9 mouse cellular contexts compared by ENCODE assay signal in genomic region chr4:146474716-146475676, GRCm38 (mm10). TPM values are rescaled to one million over a fixed set of nuclear protein-coding genes. Genes with fewer than 3 reads are reported as not detected.
A peak's percentile ranks its signal among the peaks of the same experiment; 100 is the strongest.
DNase-seq lines count a peak whose midpoint lies in the region; ATAC-seq and TF ChIP-seq lines count a peak whose summit lies in the region.
"Not testable (repeated sequence)": the region's sequence is repeated elsewhere in the genome, so short reads cannot be mapped to it uniquely, and the experiment has no call there.
"Had no signal": no experiment of that assay in that cellular context is flagged by ENCODE, and none has a peak within 500 bp of the region (broad histone marks: within the 10 kb centered on the region; RNA-seq: fewer than 3 reads in every experiment).

No protein-coding gene starts in this region.

- H3K36me3 ChIP-seq in forebrain, embryonic 12.5 days (replicated peaks); heart, embryonic 14.5 days (ENCODE audit: control insufficient read depth, insufficient read depth, low read length); intestine, embryonic 14.5 days (ENCODE audit: control insufficient read depth, insufficient read depth, low read length); limb, embryonic 14.5 days (ENCODE audit: control insufficient read depth, insufficient read depth, low read length); lung, postnatal 0 days (ENCODE audit: insufficient read depth, low read length); neural tube, embryonic 11.5 days (ENCODE audit: control insufficient read depth, insufficient read depth, low read length): not testable (repeated sequence)

- 69% methylated on average over 73 of the region's 94 CpGs for WGBS in forebrain, embryonic 12.5 days
- WGBS in heart, embryonic 14.5 days: 48% methylated on average over 55 of the region's 94 CpGs
- whole genome bisulfite sequencing in intestine, embryonic 14.5 days: 53% methylated on average over 55 of the region's 94 CpGs
- WGBS in limb, embryonic 14.5 days: 57% methylated on average over 45 of the region's 94 CpGs
- WGBS in lung, postnatal 0 days: 56% methylated on average over 54 of the region's 94 CpGs
- 63% methylated on average over 54 of the region's 94 CpGs for WGBS in neural tube, embryonic 11.5 days

- H3K27ac ChIP-seq in forebrain, embryonic 12.5 days; heart, embryonic 14.5 days (replicated peaks in 1 of 2; ENCODE audit: control insufficient read depth in 1 of 2, insufficient read depth in 1 of 2, low read depth in 2 of 2, low read length in 2 of 2); intestine, embryonic 14.5 days (ENCODE audit: low read depth); limb, embryonic 14.5 days (replicated peaks; ENCODE audit: low read depth, low read length); lung, postnatal 0 days (ENCODE audit: low read length); neural tube, embryonic 11.5 days (ENCODE audit: low read depth, low read length): not testable (repeated sequence)

- DNase-seq in R1 (ENCODE audit: low read depth, low spot score): peak; percentile 67
- DNase-seq in intestine, embryonic 14.5 days (ENCODE audit: low spot score); limb, embryonic 14.5 days (ENCODE audit: low spot score); lung, postnatal 0 days (ENCODE audit: low spot score); neural tube, embryonic 11.5 days (ENCODE audit: low spot score): not testable (repeated sequence)
- peak; percentile 72 for DNase-seq in testis, postnatal 14 days (ENCODE audit: low spot score)

- peak; percentile 75 for ATAC-seq in forebrain, embryonic 12.5 days (ENCODE audit: low FRiP score)
- peak; percentile 75 for ATAC-seq in heart, embryonic 14.5 days (ENCODE audit: insufficient number of reproducible peaks, insufficient read depth, low FRiP score, low read depth)
- peak; percentile 80 for ATAC-seq in intestine, embryonic 14.5 days (replicated peaks; ENCODE audit: low FRiP score, low TSS enrichment, low read depth)
- ATAC-seq in limb, embryonic 14.5 days (ENCODE audit: low FRiP score, low read depth): peak; percentile 60
- peak; percentile 77 for ATAC-seq in lung, postnatal 0 days
- ATAC-seq in neural tube, embryonic 11.5 days (ENCODE audit: insufficient read depth, low FRiP score, low TSS enrichment): peak; percentile 67

- TF ChIP-seq POLR2A in limb, embryonic 14.5 days (IDR thresholded peaks at IDR 0.05; ENCODE audit: borderline replicate concordance, extremely low read depth, insufficient read depth, insufficient read length): not testable (repeated sequence)

- H3K27me3 ChIP-seq in forebrain, embryonic 12.5 days; heart, embryonic 14.5 days (ENCODE audit: control insufficient read depth, insufficient read depth, low read length); intestine, embryonic 14.5 days (replicated peaks; ENCODE audit: control insufficient read depth, insufficient read depth, low read length); limb, embryonic 14.5 days (ENCODE audit: control insufficient read depth, insufficient read depth, low read length); lung, postnatal 0 days (replicated peaks; ENCODE audit: insufficient read depth, low read length); neural tube, embryonic 11.5 days (ENCODE audit: control insufficient read depth, insufficient read depth, low read length): not testable (repeated sequence)

- TF ChIP-seq EP300 in lung, postnatal 0 days (IDR thresholded peaks at IDR 0.05): not testable (repeated sequence)

- not testable (repeated sequence) for H3K4me3 ChIP-seq in forebrain, embryonic 12.5 days (replicated peaks); heart, embryonic 14.5 days (ENCODE audit: control insufficient read depth in 1 of 2, insufficient read depth in 1 of 2, low read depth in 1 of 2, low read length in 2 of 2); intestine, embryonic 14.5 days (ENCODE audit: low read depth, low read length); limb, embryonic 14.5 days (replicated peaks; ENCODE audit: low read length); lung, postnatal 0 days (ENCODE audit: low read depth, low read length); neural tube, embryonic 11.5 days (ENCODE audit: low read depth, low read length)

- H3K9me3 ChIP-seq in forebrain, embryonic 12.5 days: peaks cover 35% of the 10 kb centered on the region
- H3K9me3 ChIP-seq in heart, embryonic 14.5 days (ENCODE audit: control insufficient read depth, low read length): peaks cover 36% of the 10 kb centered on the region
- H3K9me3 ChIP-seq in intestine, embryonic 14.5 days (ENCODE audit: control insufficient read depth, low read length): peaks cover 32% of the 10 kb centered on the region
- H3K9me3 ChIP-seq in limb, embryonic 14.5 days (ENCODE audit: control insufficient read depth, low read length): peaks cover 31% of the 10 kb centered on the region
- H3K9me3 ChIP-seq in lung, postnatal 0 days (ENCODE audit: low read length): peaks cover 11% of the 10 kb centered on the region; the same call in 1 of the 2 replicates
- peaks cover 16% of the 10 kb centered on the region for H3K9me3 ChIP-seq in neural tube, embryonic 11.5 days (ENCODE audit: control insufficient read depth, low read length)

- H3K9ac ChIP-seq in forebrain, embryonic 12.5 days; heart, embryonic 14.5 days (ENCODE audit: low read length); intestine, embryonic 14.5 days (ENCODE audit: low read length); limb, embryonic 14.5 days (ENCODE audit: low read depth, low read length, severe bottlenecking); lung, postnatal 0 days (replicated peaks; ENCODE audit: low read depth); neural tube, embryonic 11.5 days (ENCODE audit: low read length): not testable (repeated sequence)

- H3K4me2 ChIP-seq in forebrain, embryonic 12.5 days; heart, embryonic 14.5 days (ENCODE audit: low read length); intestine, embryonic 14.5 days (ENCODE audit: low read length); limb, embryonic 14.5 days (replicated peaks; ENCODE audit: low read depth, low read length, severe bottlenecking); lung, postnatal 0 days (replicated peaks; ENCODE audit: low read depth, low read length); neural tube, embryonic 11.5 days (ENCODE audit: low read depth): not testable (repeated sequence)

- not testable (repeated sequence) for H3K4me1 ChIP-seq in forebrain, embryonic 12.5 days; heart, embryonic 14.5 days (ENCODE audit: control insufficient read depth in 2 of 2, insufficient read depth in 2 of 2, low read length in 2 of 2); intestine, embryonic 14.5 days (replicated peaks; ENCODE audit: control insufficient read depth, insufficient read depth, low read length); limb, embryonic 14.5 days (ENCODE audit: control insufficient read depth, insufficient read depth, low read length); lung, postnatal 0 days (ENCODE audit: insufficient read depth, low read depth, low read length); neural tube, embryonic 11.5 days (ENCODE audit: control insufficient read depth, insufficient read depth, low read length)

- not testable (repeated sequence) for TF ChIP-seq CTCF in lung, postnatal 0 days (IDR thresholded peaks at IDR 0.05)

RNA-seq across cellular contexts. Expression of gene Zfp992, which starts 26.2 kb away (rescaled TPM):
- 2.0 and 3.0 TPM in 2 replicates for polyA plus RNA-seq in forebrain, embryonic 12.5 days (2016; fragmentation: Nextera tagmentation; extraction: Ambion mirVana)
- 3.8 and 4.4 TPM in 2 replicates for polyA plus RNA-seq in heart, embryonic 14.5 days (2014; fragmentation: Nextera tagmentation; extraction: Ambion mirVana)
- 4.4 and 5.9 TPM in 2 replicates for polyA plus RNA-seq in intestine, embryonic 14.5 days (2014; fragmentation: Nextera tagmentation; extraction: Ambion mirVana)
- 1.1 and 2.4 TPM in 2 replicates for polyA plus RNA-seq in limb, embryonic 14.5 days (2012; rRNA removed)
- 4.1 and 4.4 TPM in 2 replicates for polyA plus RNA-seq in limb, embryonic 14.5 days (2014; fragmentation: Nextera tagmentation; extraction: Ambion mirVana)
- polyA plus RNA-seq in lung, postnatal 0 days (2015; fragmentation: Nextera tagmentation; extraction: Ambion mirVana): 0.84 and 1.1 TPM in 2 replicates
- 3.9 and 4.1 TPM in 2 replicates for polyA plus RNA-seq in neural tube, embryonic 11.5 days (2014; fragmentation: Nextera tagmentation; extraction: Ambion mirVana)

RNA-seq across cellular contexts. Expression of gene Zfp981, which starts 26.8 kb away (rescaled TPM):
- 0.09 TPM in 1 of 2 replicates, not detected in the other for polyA plus RNA-seq in forebrain, embryonic 12.5 days (2016; fragmentation: Nextera tagmentation; extraction: Ambion mirVana)
- polyA plus RNA-seq in heart, embryonic 14.5 days (2014; fragmentation: Nextera tagmentation; extraction: Ambion mirVana): 0.14 TPM in 1 of 2 replicates, not detected in the other
- polyA plus RNA-seq in intestine, embryonic 14.5 days (2014; fragmentation: Nextera tagmentation; extraction: Ambion mirVana): 0.11 TPM in 1 of 2 replicates, not detected in the other
- polyA plus RNA-seq in limb, embryonic 14.5 days (2012; rRNA removed): 0.06 and 0.09 TPM in 2 replicates
- 0.14 TPM in 1 of 2 replicates, not detected in the other for polyA plus RNA-seq in limb, embryonic 14.5 days (2014; fragmentation: Nextera tagmentation; extraction: Ambion mirVana)
- polyA plus RNA-seq in lung, postnatal 0 days (2015; fragmentation: Nextera tagmentation; extraction: Ambion mirVana): not detected in 2 replicates
- polyA plus RNA-seq in neural tube, embryonic 11.5 days (2014; fragmentation: Nextera tagmentation; extraction: Ambion mirVana): 0.15 TPM in 1 of 2 replicates, not detected in the other
- polyA plus RNA-seq: kidney, adult 2 months had no signal
